Mouse (Mus musculus) megakaryocyte, adult 5-6 weeks (primary cell): ENCODE results near the gene Olfr1240. TPM values are rescaled to one million over a fixed set of nuclear protein-coding genes. Genes with fewer than 3 reads are reported as not detected.

Experiments
- ATAC-seq: 2 replicates; pipeline ENCODE4 v1.8.0; 2016; ENCODE audit warnings: mild to moderate bottlenecking, inconsistent platforms; ENCODE audit not compliant: poor library complexity, severe bottlenecking
- total RNA-seq, 2 experiments: library from RNA; stranded (forward) in 1 of 2; stranded (reverse) in 1 of 2; fragments of 153-499, 151-499 nt in 1 of 2; fragments of 221-1000, 200-1000 nt in 1 of 2; gene quantifications; 2 replicates each; pipeline versions ENCODE4 v1.2.3 to v1.2.4; 2015 to 2017

The Olfr1240 gene
- total RNA-seq (2015), result not detected in 2 replicates
- total RNA-seq (2017), result not detected in 2 replicates

- no peak for ATAC-seq
These were observed at the start of gene Olfr1240 for GRCm38 (mm10) chr2:89442900-89443299. Gene Olfr1240, minus strand, starts transcription at chr2:89443000.

- no peak for ATAC-seq
These were observed 44.2 kb upstream of the Olfr1240 start, which contains the start of gene Olfr1241 for GRCm38 (mm10) chr2:89487026-89487425. Gene Olfr1241, minus strand, starts transcription at chr2:89487126.

GRCm38 (mm10) chr2:89420307-89420706 is 22.5 kb downstream of the Olfr1240 start, which contains the start of gene Olfr1239:
Gene Olfr1239, minus strand, starts transcription at chr2:89420407.
- no peak for ATAC-seq

- no peak for ATAC-seq
These were observed 28.2 kb downstream of the Olfr1240 start for GRCm38 (mm10) chr2:89414557-89414956.

GRCm38 (mm10) chr2:89409576-89409975 is 33.2 kb downstream of the Olfr1240 start, which contains the start of gene Olfr1238:
Gene Olfr1238, minus strand, starts transcription at chr2:89409676.
- no peak for ATAC-seq

GRCm38 (mm10) chr2:89400882-89401281 is 41.9 kb downstream of the Olfr1240 start:
- no peak for ATAC-seq

Other genes with a start within 250 kb of the Olfr1240 start
- not detected in 2 replicates for gene Olfr1226, start 243.0 kb downstream of the Olfr1240 start, total RNA-seq (2015)
- gene Olfr1226, start 243.0 kb downstream of the Olfr1240 start, total RNA-seq (2017), result not detected in 2 replicates
- gene Olfr1228, start 188.9 kb downstream of the Olfr1240 start, total RNA-seq (2015), result not detected in 2 replicates
- not detected in 2 replicates for gene Olfr1228, start 188.9 kb downstream of the Olfr1240 start, total RNA-seq (2017)
- gene Olfr1229, start 155.0 kb downstream of the Olfr1240 start, total RNA-seq (2015), result not detected in 2 replicates
- gene Olfr1229, start 155.0 kb downstream of the Olfr1240 start, total RNA-seq (2017), result not detected in 2 replicates
- not detected in 2 replicates for gene Olfr1230, start 145.7 kb downstream of the Olfr1240 start, total RNA-seq (2015)
- gene Olfr1230, start 145.7 kb downstream of the Olfr1240 start, total RNA-seq (2017), result not detected in 2 replicates
- not detected in 2 replicates for gene Olfr1231, start 135.9 kb downstream of the Olfr1240 start, total RNA-seq (2015)
- not detected in 2 replicates for gene Olfr1231, start 135.9 kb downstream of the Olfr1240 start, total RNA-seq (2017)
- not detected in 2 replicates for gene Olfr1232, start 113.3 kb downstream of the Olfr1240 start, total RNA-seq (2015)
- not detected in 2 replicates for gene Olfr1232, start 113.3 kb downstream of the Olfr1240 start, total RNA-seq (2017)
- not detected in 2 replicates for gene Olfr1233, start 100.6 kb downstream of the Olfr1240 start, total RNA-seq (2015)
- gene Olfr1233, start 100.6 kb downstream of the Olfr1240 start, total RNA-seq (2017), result not detected in 2 replicates
- not detected in 2 replicates for gene Olfr1234, start 78.1 kb downstream of the Olfr1240 start, total RNA-seq (2015)
- gene Olfr1234, start 78.1 kb downstream of the Olfr1240 start, total RNA-seq (2017), result not detected in 2 replicates
- not detected in 2 replicates for gene Olfr1238, start 33.3 kb downstream of the Olfr1240 start, total RNA-seq (2015)
- 0.04 TPM in 1 of 2 replicates, not detected in the other for gene Olfr1238, start 33.3 kb downstream of the Olfr1240 start, total RNA-seq (2017)
- gene Olfr1239, start 22.6 kb downstream of the Olfr1240 start, total RNA-seq (2015), result not detected in 2 replicates
- gene Olfr1239, start 22.6 kb downstream of the Olfr1240 start, total RNA-seq (2017), result not detected in 2 replicates
- not detected in 2 replicates for gene Olfr1241, start 44.1 kb upstream of the Olfr1240 start, total RNA-seq (2015)
- gene Olfr1241, start 44.1 kb upstream of the Olfr1240 start, total RNA-seq (2017), result not detected in 2 replicates
- not detected in 2 replicates for gene Olfr1242, start 55.3 kb upstream of the Olfr1240 start, total RNA-seq (2015)
- not detected in 2 replicates for gene Olfr1242, start 55.3 kb upstream of the Olfr1240 start, total RNA-seq (2017)
- not detected in 2 replicates for gene Olfr1243, start 88.5 kb upstream of the Olfr1240 start, total RNA-seq (2015)
- not detected in 2 replicates for gene Olfr1243, start 88.5 kb upstream of the Olfr1240 start, total RNA-seq (2017)
- gene Olfr1245, start 135.4 kb upstream of the Olfr1240 start, total RNA-seq (2015), result not detected in 2 replicates
- not detected in 2 replicates for gene Olfr1245, start 135.4 kb upstream of the Olfr1240 start, total RNA-seq (2017)
- gene Olfr1246, start 150.2 kb upstream of the Olfr1240 start, total RNA-seq (2015), result not detected in 2 replicates
- not detected in 2 replicates for gene Olfr1246, start 150.2 kb upstream of the Olfr1240 start, total RNA-seq (2017)
- gene Olfr1247, start 171.1 kb upstream of the Olfr1240 start, total RNA-seq (2015), result not detected in 2 replicates
- not detected in 2 replicates for gene Olfr1247, start 171.1 kb upstream of the Olfr1240 start, total RNA-seq (2017)
- not detected in 2 replicates for gene Olfr1248, start 175.2 kb upstream of the Olfr1240 start, total RNA-seq (2015)
- gene Olfr1248, start 175.2 kb upstream of the Olfr1240 start, total RNA-seq (2017), result not detected in 2 replicates
- not detected in 2 replicates for gene Olfr1249, start 192.0 kb upstream of the Olfr1240 start, total RNA-seq (2015)
- not detected in 2 replicates for gene Olfr1249, start 192.0 kb upstream of the Olfr1240 start, total RNA-seq (2017)
- not detected in 2 replicates for gene Olfr1250, start 218.5 kb upstream of the Olfr1240 start, total RNA-seq (2015)
- not detected in 2 replicates for gene Olfr1250, start 218.5 kb upstream of the Olfr1240 start, total RNA-seq (2017)
- gene Olfr1251, start 228.9 kb upstream of the Olfr1240 start, total RNA-seq (2015), result not detected in 2 replicates
- gene Olfr1251, start 228.9 kb upstream of the Olfr1240 start, total RNA-seq (2017), result not detected in 2 replicates